Mouse (Mus musculus): ENCODE results near the gene E330034G19Rik.
"Not testable (repeated sequence)": the region's sequence is repeated elsewhere in the genome, so short reads cannot be mapped to it uniquely, and the experiment has no call there.

The E330034G19Rik gene

GRCm38 (mm10) chr14:24292914-24293313, at the start of gene E330034G19Rik:
Gene E330034G19Rik (plus strand): TSS chr14:24293214.
- DNase-seq (ENCODE audit: low spot score in 2 of 2) = no peak

DNA sequence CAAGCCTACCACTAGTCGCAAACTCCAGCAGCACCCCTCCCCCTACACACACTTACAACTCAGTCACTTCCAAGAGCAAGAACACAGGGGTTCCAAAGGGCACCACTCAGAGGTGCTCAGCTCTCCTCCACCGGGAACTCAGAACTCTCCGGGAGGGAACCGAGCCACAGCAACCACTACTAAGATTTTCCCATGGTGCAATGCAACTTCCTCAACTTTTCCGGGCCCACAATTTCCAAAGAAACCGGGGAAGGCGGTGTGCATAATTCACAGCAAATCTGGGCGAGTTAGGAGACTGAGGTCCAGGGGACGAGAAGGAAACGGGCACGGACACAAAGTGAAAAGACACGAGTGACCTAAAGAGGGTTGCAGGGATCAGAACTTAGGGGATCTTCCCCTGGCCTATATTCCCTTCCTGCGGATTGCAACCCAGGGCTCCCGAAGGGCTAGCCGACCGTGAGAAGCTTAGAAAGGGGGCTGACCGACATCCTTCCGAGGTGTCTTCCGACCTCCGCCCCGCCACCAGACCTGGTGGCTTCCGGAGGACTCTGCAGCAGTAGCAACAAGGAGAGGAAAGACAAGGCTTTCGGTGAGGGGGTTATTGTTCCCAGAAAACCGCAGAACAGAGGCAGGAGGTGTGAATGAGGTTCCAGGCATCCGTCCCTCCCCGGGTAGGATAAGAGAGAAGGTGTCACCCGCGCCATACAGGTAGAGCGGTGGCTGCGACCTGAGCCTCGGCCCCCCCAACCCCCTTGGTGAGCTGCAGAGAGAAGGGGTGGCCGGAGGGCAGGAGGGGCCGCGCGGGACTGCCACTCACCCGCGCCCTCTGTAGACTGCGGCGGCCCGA, 48.5 kb upstream of the E330034G19Rik start:
- DNase-seq (ENCODE audit: low spot score in 2 of 2) = no peak

DNA sequence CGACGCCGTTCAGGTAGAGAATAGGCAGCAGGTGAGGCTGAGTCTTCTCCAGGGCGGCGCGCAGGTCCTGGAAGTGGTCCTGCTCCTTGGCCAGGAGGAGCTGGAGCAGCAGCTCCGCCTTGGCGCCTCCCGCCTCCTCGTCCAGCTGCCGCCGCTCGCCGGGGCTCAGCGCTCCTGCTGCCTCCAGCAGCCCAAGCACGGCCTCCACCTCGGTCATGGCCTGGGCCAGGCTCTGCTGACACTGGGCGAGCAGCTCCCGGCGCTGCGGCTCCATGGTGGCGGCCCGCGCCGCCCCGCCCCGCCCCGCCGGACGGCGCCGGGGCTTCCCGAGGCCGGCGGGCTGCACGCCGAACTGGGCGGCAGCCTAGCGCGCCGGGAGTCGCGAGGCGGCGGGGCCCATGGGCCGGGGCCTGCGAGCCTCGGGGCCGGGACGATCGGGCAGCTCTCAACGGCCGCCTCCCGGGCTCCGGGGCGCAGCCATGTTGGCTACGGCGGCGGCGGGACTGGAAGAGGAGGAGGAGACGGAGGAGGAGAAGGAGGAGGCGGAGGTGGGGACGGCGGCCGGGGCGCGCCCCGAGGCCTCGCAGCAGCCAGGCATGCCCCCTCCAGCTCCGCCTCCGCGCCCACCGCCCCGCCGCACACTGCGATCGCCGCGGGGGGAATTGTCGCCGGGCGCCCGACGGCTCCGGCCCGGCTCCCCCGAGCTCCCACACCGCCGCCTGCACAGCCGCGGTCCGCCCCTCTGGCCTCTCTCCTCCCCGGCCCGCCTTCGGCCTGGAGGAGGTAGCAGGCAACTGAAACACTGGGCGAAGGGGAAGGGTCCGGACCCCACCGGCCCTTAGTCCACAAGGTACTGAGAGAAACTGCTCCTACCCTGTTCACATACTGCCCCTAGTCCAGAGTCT, 47.6 kb upstream of the E330034G19Rik start, which contains the start of gene Dlg5:
Gene Dlg5 (minus strand): TSS at position 744 of the 905 bp plus-strand sequence.
- DNase-seq (ENCODE audit: low spot score in 2 of 2) = peak in 1 of 2 experiments; percentile 3

GRCm38 (mm10) chr14:24249926-24250325, 43.1 kb upstream of the E330034G19Rik start:
- DNase-seq (ENCODE audit: low spot score in 2 of 2) = no peak

DNA sequence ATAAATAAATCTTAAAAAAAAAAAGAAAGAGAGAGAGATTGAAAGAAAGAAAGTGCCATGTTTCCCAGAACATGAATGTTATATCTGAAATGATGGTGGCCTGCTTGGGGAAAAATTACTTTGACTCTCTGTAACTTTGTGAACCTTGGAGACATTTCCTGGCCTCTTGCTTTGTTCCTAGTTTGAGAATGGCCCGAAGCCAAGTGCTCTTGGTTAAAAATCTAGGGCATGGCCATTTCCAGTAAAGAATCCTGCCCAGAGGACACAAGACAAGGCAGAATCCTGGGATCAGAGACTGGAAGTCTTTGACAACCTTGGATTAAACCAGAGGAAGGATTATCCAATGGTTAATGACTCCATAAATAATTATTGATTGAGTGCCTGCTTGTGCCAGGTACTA, 41.7 kb upstream of the E330034G19Rik start:
- no peak for DNase-seq (ENCODE audit: low spot score in 2 of 2)

DNA sequence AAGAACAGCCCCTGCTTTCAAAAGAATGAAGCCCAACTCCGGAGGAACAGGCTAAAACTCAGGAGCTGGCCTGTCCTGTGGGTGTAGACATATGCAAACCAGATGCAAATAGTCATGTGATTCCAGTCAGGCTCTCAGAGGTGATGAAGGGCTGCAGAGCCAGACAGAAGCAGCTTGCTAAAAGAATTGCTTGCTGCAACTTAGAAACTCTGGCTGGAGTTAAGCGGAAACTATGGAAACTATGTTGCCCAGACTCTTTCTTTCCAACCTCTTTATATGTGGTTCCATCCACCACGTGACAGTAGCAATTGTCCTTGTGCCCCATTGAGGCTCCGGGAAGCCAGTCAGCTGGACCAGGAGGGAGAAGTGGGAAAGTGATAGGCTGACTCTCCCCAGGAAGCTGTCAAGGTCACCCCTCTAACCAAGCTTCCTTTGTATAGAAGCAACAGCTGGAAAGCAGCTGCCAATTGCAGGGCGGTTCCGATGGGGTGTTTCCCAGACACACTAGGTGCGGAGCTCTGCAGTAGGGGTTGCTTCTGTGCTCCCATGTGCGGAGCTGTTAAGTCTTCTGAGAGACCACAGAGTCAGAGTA, 39.3 kb upstream of the E330034G19Rik start:
- DNase-seq (ENCODE audit: low spot score in 2 of 2) = no peak

DNA sequence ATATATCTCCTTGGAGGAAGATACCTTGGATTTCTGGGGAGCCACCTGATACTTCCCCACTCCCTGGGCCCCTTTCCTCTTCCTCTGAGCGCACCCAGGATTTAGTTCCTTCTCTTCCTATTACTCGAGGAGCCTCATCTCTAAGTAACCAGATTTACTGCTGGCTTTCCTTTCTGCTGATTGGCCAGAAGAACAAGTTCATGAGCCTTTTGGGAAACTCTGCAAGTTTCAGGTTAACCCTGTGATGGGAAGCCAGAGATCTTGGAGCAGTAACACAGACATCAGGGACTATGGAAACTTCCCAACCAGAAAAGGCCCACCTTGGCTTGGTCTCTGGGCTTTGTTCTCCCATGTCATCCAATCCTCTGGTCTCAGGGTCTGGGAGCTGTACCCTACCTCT, 37.1 kb upstream of the E330034G19Rik start:
- DNase-seq (ENCODE audit: low spot score in 2 of 2) = no peak

DNA sequence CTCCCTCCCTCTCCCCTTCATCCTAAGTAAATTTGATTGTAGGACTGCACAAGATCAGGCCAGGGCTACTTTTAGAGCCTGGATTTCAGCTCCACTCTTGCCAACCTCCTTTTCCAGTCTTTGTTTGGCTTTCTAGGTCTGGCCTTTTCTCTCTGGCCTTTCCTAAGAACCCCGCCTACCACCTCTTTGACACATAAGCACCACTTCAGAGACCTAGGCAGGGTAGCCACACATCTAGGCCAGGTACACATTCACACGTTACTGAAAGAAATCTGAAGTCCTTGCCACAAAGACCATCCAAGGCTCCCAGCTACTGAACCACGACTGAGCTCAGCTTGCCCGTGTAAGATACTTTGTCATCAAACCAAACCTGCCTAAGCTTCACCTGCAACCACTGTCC, 32.6 kb upstream of the E330034G19Rik start:
- DNase-seq (ENCODE audit: low spot score in 2 of 2) = no peak

- no peak for DNase-seq (ENCODE audit: low spot score in 2 of 2)
These were observed 30.6 kb upstream of the E330034G19Rik start for GRCm38 (mm10) chr14:24262382-24262781.

- DNase-seq (ENCODE audit: low spot score in 2 of 2) = no peak
These were observed 30.1 kb upstream of the E330034G19Rik start for GRCm38 (mm10) chr14:24262915-24263314.

GRCm38 (mm10) chr14:24269571-24269970, 23.4 kb upstream of the E330034G19Rik start:
- no peak for DNase-seq (ENCODE audit: low spot score in 2 of 2)

- DNase-seq (ENCODE audit: low spot score in 2 of 2) = no peak
These were observed 19.4 kb upstream of the E330034G19Rik start for GRCm38 (mm10) chr14:24273575-24273974.

DNA sequence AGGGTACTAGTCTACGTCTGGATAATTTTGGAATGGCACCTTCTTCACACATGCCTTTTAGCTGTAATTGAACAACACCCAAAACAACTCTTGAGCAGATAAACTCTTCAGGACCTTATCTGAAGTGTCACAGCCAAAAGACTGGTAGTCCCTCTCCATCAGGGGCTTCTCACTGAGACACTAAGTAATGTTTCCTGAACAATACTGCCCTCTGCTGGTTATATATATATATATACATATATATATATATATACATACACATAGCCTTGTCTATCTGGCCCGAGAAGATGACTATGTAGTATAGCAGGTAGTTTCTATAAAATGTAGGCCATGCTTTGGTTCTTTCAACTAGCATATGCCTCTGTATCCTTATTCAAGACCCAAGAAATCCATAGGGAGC, 17.5 kb upstream of the E330034G19Rik start:
- DNase-seq (ENCODE audit: low spot score in 2 of 2) = no peak

- no peak for DNase-seq (ENCODE audit: low spot score in 2 of 2)
These were observed 11.7 kb upstream of the E330034G19Rik start for GRCm38 (mm10) chr14:24281278-24281677.

DNA sequence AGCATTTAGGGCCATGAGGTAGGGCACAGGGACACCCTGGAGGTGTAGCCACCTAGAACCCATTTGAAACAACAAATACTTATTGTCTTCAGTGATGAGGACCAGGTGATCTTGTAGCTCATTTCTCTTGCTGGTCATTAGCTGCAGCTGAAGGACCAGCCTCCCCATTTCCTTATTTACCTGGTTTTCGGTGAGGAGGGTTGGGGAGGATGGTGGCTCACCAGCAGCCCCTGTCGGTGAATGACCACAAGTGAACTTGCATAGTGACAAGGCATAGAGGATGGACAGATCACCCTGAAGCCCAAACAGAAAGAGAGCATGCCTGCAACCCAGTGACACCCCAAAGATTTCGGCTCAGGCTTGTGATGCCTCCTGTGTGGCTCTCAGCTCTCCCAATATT, 10.7 kb upstream of the E330034G19Rik start:
- no peak for DNase-seq (ENCODE audit: low spot score in 2 of 2)

DNA sequence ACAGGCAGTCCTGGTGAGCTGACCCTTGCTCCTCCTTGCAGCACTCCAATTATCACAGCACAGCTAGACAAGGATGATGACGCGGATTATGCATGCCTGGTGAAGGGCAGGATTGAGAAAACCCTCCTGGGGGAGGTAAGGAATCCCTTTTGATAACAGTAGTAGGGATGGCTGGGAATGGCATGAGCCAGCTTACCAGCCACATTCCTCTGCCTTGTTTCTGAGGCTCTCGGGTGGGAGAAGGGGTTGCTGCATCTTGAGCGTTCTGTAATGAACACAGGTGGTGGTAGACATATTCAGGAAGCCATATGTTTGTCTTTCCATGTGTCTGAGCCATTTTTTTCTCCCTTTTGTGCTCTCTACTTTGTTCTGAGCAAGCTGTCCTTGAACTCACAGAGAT, 6.9 kb upstream of the E330034G19Rik start:
- DNase-seq (ENCODE audit: low spot score in 2 of 2) = no peak

GRCm38 (mm10) chr14:24290726-24291125, 2.3 kb upstream of the E330034G19Rik start:
- no peak for DNase-seq (ENCODE audit: low spot score in 2 of 2)

DNA sequence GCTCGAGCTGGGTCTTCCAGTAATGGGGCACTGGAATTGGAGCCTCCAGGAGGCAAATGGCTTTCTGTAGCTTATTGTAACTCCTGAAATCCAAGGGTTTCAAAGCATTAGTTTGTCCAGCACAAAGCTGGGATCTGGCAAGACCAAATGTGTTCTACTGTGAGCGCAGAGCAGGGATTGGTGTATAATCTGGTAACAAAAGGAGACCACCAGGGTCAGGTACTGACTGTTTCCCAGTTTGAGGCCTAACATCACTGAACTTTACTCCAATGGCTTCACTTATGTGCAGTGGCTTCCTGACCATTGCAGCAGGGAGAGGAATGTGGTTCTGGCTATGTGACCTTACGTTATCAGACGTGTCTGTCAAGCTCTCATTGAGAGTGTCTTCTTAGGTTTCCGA, 617 bp downstream of the E330034G19Rik start:
- no peak for DNase-seq (ENCODE audit: low spot score in 2 of 2)

- not testable (repeated sequence) for DNase-seq (ENCODE audit: low spot score in 2 of 2)
These were observed 9.1 kb downstream of the E330034G19Rik start for GRCm38 (mm10) chr14:24302126-24302525.

DNA sequence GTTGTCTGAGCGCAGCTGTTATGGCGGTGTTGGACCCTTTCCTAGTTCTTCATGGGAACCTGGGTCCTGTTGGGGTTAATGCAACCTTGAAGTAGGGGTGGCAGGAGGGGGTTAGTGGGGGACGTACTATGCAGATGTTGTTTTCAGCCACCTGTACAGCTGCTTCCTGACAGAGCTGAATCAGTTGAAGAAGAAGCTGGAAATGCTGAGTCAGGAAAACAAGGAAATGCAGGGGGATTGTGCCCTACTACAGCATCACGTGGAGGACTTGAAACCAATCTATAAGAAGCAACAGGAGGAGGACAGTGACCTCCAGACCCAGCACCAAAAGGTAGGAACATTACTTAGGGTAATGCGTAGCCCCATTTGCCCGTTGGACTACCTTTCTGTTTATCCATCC, 13.7 kb downstream of the E330034G19Rik start:
- no peak for DNase-seq (ENCODE audit: low spot score in 2 of 2)

DNA sequence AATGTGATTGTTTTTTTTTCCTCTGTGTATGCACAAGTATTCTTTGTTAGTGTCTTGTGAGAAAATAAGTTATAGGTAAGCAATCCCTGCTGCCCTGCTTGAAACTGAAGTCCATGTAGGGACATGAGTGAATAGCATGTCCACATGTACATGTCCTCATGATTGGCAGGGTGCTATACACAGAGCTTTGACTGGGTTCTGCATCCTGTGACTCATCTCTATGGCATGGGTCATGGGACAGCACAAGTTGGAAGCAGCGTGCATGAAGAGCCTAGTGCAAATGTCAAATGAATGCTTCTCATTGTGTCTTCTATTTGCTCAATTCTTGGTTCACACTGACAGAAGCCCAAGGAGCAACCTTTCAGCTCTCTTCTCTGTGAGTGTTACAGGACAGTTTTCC, 14.1 kb downstream of the E330034G19Rik start:
- no peak for DNase-seq (ENCODE audit: low spot score in 2 of 2)

- peak; percentile 9 to 51 for DNase-seq (ENCODE audit: low spot score in 2 of 2)
These were observed 18.1 kb downstream of the E330034G19Rik start for GRCm38 (mm10) chr14:24311110-24311509.

All from thymus, postnatal 10 days (tissue).